Mouse (Mus musculus) effector memory CD4-positive, alpha-beta T cell, adult 5 months (primary cell): ENCODE results near the gene Lingo3. TPM values are rescaled to one million over a fixed set of nuclear protein-coding genes. Genes with fewer than 3 reads are reported as not detected.

Source experiments
- polyA plus RNA-seq: library from polyadenylated mRNA; unstranded; fragments of 100-300 nt; shearing (Covaris generic); gene quantifications from one replicate; pipeline ENCODE4 v1.2.1, GENCODE M21; 2017

Gene Lingo3
- not detected for polyA plus RNA-seq

DNA sequence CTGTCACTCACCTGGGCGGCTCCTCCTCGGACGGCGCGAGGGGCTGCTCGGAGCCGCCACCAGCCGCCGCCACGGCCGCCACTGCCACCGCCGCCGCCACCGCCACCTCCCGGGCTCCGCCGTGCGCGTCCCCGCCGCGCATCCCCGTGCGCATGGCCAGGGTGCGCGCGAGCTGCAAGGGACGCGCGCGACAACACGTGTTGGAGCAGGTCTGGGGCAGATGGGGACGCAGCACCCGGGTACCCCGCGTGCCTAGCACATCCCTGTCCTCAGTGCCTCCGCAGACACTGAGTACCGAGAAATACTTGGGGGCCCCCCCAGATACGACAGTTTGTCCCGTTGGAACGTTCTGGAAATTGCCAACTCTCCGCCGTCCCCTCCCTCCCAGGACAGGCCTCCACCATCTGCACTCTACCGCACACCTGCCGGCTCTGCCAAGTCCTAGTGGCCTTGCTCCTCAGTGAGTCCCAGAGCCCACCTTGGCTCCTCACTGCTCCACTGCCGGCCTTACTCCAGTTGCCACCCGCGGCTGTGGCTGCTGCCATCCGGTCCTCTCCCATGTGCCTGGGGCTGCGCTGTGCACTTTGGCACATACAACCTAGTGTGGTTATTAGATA, at the start of gene Lingo3:
Gene Lingo3 (minus strand): TSS at position 109 of the 617 bp plus-strand sequence.

GRCm38 (mm10) chr10:80871581-80871980, 27.7 kb upstream of the Lingo3 start, which contains the start of gene Tmprss9:
Gene Tmprss9, plus strand, starts transcription at chr10:80871848.

GRCm38 (mm10) chr10:80854913-80855748, 11.3 kb upstream of the Lingo3 start, which contains the start of the genes Lsm7 and Sppl2b:
Gene Lsm7, minus strand, starts transcription at chr10:80855209.
Gene Sppl2b, plus strand, starts transcription at chr10:80855275.

GRCm38 (mm10) chr10:80826151-80827062, 17.4 kb downstream of the Lingo3 start, which contains the start of gene Oaz1:
Gene Oaz1, plus strand, starts transcription at chr10:80826656.

GRCm38 (mm10) chr10:80813366-80813765, 30.5 kb downstream of the Lingo3 start, which contains the start of gene Jsrp1:
Gene Jsrp1, minus strand, starts transcription at chr10:80813498.

GRCm38 (mm10) chr10:80804916-80805315, 38.9 kb downstream of the Lingo3 start, which contains the start of gene Amh:
Gene Amh, plus strand, starts transcription at chr10:80805243.

DNA sequence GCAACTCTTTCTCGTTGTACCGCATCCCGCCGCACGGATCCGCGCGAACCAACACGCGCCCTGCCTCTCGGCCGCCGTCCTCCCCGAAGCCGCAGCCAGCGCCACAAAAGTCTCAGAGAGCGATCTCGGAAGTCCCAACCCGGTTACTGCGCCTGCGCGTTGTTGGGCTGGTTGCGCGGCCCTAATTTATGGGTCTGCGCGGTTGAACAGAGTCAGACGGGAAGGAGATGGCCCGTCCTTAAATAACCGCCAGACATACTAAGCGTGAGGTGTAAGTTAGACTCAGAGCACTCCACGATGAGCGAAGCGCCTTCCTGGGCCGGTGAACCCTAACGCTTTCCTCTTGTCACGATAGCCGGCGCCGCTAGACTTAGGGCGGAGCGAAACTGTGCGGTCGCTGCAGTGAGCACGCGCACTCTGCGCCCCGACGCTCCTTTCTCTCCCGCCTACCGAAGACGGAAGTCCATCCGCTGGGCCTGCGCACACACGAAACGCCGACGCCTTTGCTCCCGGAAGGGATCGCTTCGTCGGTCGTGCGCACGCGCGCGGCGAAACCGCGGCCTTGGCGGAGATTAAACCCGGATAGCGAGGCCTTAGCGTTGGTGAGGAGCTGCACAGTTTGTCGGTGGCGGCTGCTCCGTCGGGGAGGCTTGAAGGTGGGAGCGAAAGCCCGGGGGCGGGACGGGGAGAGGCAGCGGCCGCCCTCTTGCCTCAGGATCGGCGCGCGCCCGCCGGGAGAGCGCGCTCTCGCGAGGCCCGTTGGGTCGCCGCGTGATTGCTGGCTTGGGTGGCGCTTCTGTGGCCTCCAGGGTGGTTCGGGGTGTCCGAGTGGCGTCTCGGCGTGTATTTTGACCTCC, 45.5 kb downstream of the Lingo3 start, which contains the start of the genes Sf3a2 and Plekhj1:
Gene Sf3a2 (plus strand): TSS at position 49 of the 857 bp plus-strand sequence.
Gene Plekhj1 (minus strand): TSS at position 477 of the 857 bp plus-strand sequence.

Other genes with a start within 250 kb of the Lingo3 start
- 95.7 TPM for gene Scamp4, start 241.2 kb downstream of the Lingo3 start, polyA plus RNA-seq
- gene Adat3, start 241.2 kb downstream of the Lingo3 start, polyA plus RNA-seq, result 7.5 TPM
- 8.8 TPM for gene Gm49322, start 238.0 kb downstream of the Lingo3 start, polyA plus RNA-seq
- 322 TPM for gene Csnk1g2, start 221.2 kb downstream of the Lingo3 start, polyA plus RNA-seq
- gene Btbd2, start 187.0 kb downstream of the Lingo3 start, polyA plus RNA-seq, result 23.0 TPM
- 211 TPM for gene Mknk2, start 165.9 kb downstream of the Lingo3 start, polyA plus RNA-seq
- gene Mob3a, start 142.1 kb downstream of the Lingo3 start, polyA plus RNA-seq, result 104 TPM
- gene Izumo4, start 141.9 kb downstream of the Lingo3 start, polyA plus RNA-seq, result 79.5 TPM
- gene Ap3d1, start 101.8 kb downstream of the Lingo3 start, polyA plus RNA-seq, result 74.7 TPM
- gene Dot1l, start 88.8 kb downstream of the Lingo3 start, polyA plus RNA-seq, result 85.2 TPM
- gene Sf3a2, start 45.8 kb downstream of the Lingo3 start, polyA plus RNA-seq, result 62.8 TPM
- gene Plekhj1, start 45.4 kb downstream of the Lingo3 start, polyA plus RNA-seq, result 189 TPM
- not detected for gene Amh, start 38.8 kb downstream of the Lingo3 start, polyA plus RNA-seq
- gene Jsrp1, start 30.5 kb downstream of the Lingo3 start, polyA plus RNA-seq, result not detected
- gene Oaz1, start 17.4 kb downstream of the Lingo3 start, polyA plus RNA-seq, result 2,107 TPM
- gene Lsm7, start 11.2 kb upstream of the Lingo3 start, polyA plus RNA-seq, result 80.2 TPM
- gene Sppl2b, start 11.2 kb upstream of the Lingo3 start, polyA plus RNA-seq, result 19.0 TPM
- gene Tmprss9, start 27.8 kb upstream of the Lingo3 start, polyA plus RNA-seq, result not detected
- gene Timm13, start 56.9 kb upstream of the Lingo3 start, polyA plus RNA-seq, result 133 TPM
- 12.7 TPM for gene Lmnb2, start 74.2 kb upstream of the Lingo3 start, polyA plus RNA-seq
- 590 TPM for gene Gadd45b, start 86.0 kb upstream of the Lingo3 start, polyA plus RNA-seq
- gene Gng7, start 170.9 kb upstream of the Lingo3 start, polyA plus RNA-seq, result 0.67 TPM
- not detected for gene Diras1, start 181.6 kb upstream of the Lingo3 start, polyA plus RNA-seq
- 9.4 TPM for gene Slc39a3, start 193.4 kb upstream of the Lingo3 start, polyA plus RNA-seq
- gene Sgta, start 216.1 kb upstream of the Lingo3 start, polyA plus RNA-seq, result 64.8 TPM
- gene Thop1, start 226.0 kb upstream of the Lingo3 start, polyA plus RNA-seq, result 6.2 TPM